Mouse (Mus musculus): ENCODE data around the gene Cd36.

GRCm38 (mm10) chr5:17747143-17747542 lies 141.5 kb downstream of the Cd36 start:
- TF ChIP-seq CTCF (IDR thresholded peaks at IDR 0.05; ENCODE audit: extremely low read depth, insufficient read depth, insufficient read length, insufficient replicate concordance) (no peak), POLR2A (IDR thresholded peaks at IDR 0.05; ENCODE audit: low read depth, low read length) (no peak)

Measured in spleen, adult 2 months (tissue).